Mouse (Mus musculus): ENCODE measurements around the gene Sos2.
"Not testable (repeated sequence)": the region's sequence is repeated elsewhere in the genome, so short reads cannot be mapped to it uniquely, and the experiment has no call there.

The Sos2 gene

GRCm38 (mm10) chr12:69682065-69682787 lies 574 bp upstream of the Sos2 start:
- POLR2A ChIA-PET: interaction anchor here in 2 of 4 experiments (0.6 to 2.3 kb wide), 8 partner anchors 11 to 554 kb away, joined by 3 to 8 read pairs (median 4); partner anchors contain the start of genes Atp5s (in 1 of the 2) and L2hgdh (in 1 of the 2)
- CTCF ChIA-PET: no interaction called here

GRCm38 (mm10) chr12:69680635-69681565 lies 752 bp downstream of the Sos2 start:
- ChIA-PET CTCF (no interaction called here), POLR2A (interaction anchor here in 3 of 4 experiments (0.6 to 2.3 kb wide), 7 partner anchors 10 to 667 kb away, joined by 3 to 7 read pairs (median 5); partner anchors contain the start of genes Atp5s (in 1 of the 3), L2hgdh (in 1 of the 3) and Trim9 (in 1 of the 3))

- ChIA-PET POLR2A (no interaction called here), CTCF (interaction anchor here in 1 of 4 experiments (0.8 kb wide), 1 partner anchor 23 kb away, joined by 3 read pairs; no protein-coding TSS in a partner anchor)
Measured at GRCm38 (mm10) chr12:69676157-69676556, 5.5 kb downstream of the Sos2 start.

- CTCF ChIA-PET: interaction anchor here in 1 of 4 experiments (0.8 kb wide), 1 partner anchor 21 kb away, joined by 3 read pairs; no protein-coding TSS in a partner anchor
- POLR2A ChIA-PET: interaction anchor here in 1 of 4 experiments (0.7 kb wide), 1 partner anchor 77 kb away, joined by 3 read pairs; no protein-coding TSS in a partner anchor
Measured at GRCm38 (mm10) chr12:69674576-69675537, 6.8 kb downstream of the Sos2 start.

- CTCF ChIA-PET: no interaction called here
- POLR2A ChIA-PET: interaction anchor here in 1 of 4 experiments (0.7 kb wide), 1 partner anchor 78 kb away, joined by 3 read pairs; no protein-coding TSS in a partner anchor
Measured at GRCm38 (mm10) chr12:69674176-69674575, 7.5 kb downstream of the Sos2 start.

- ChIA-PET CTCF (no interaction called here), POLR2A (interaction anchor here in 2 of 4 experiments (0.7 to 1.0 kb wide), 2 partner anchors 46 to 508 kb away, joined by 3 to 11 read pairs; partner anchors contain the start of gene Rps29 (in 1 of the 2))
Measured at GRCm38 (mm10) chr12:69666721-69667120, 14.9 kb downstream of the Sos2 start.

- ChIA-PET POLR2A (no interaction called here), CTCF (no interaction called here)
Measured at GRCm38 (mm10) chr12:69661658-69662057, 20.0 kb downstream of the Sos2 start.

- CTCF ChIA-PET, POLR2A ChIA-PET: not testable (repeated sequence)
Measured at GRCm38 (mm10) chr12:69653973-69654372, 27.7 kb downstream of the Sos2 start.

- POLR2A ChIA-PET: no interaction called here
- CTCF ChIA-PET: no interaction called here
Measured at GRCm38 (mm10) chr12:69649511-69649910, 32.1 kb downstream of the Sos2 start.

- ChIA-PET POLR2A (interaction anchor here in 1 of 4 experiments (0.8 kb wide), 1 partner anchor 175 kb away, joined by 3 read pairs; no protein-coding TSS in a partner anchor), CTCF (no interaction called here)
Measured at GRCm38 (mm10) chr12:69645821-69646616, 35.6 kb downstream of the Sos2 start.

GRCm38 (mm10) chr12:69644877-69645276 lies 36.8 kb downstream of the Sos2 start:
- CTCF ChIA-PET: no interaction called here

GRCm38 (mm10) chr12:69642877-69643276 lies 38.8 kb downstream of the Sos2 start:
- POLR2A ChIA-PET: interaction anchor here in 1 of 4 experiments (0.7 kb wide), 1 partner anchor 1259 kb away, joined by 3 read pairs; no protein-coding TSS in a partner anchor
- CTCF ChIA-PET: no interaction called here

More at GRCm38 (mm10) chr12:69644877-69645276, 36.8 kb downstream of the Sos2 start:
- POLR2A ChIA-PET: no interaction called here

GRCm38 (mm10) chr12:69634761-69635160 lies 46.9 kb downstream of the Sos2 start:
- ChIA-PET POLR2A (interaction anchor here in 1 of 4 experiments (0.5 to 0.9 kb wide), 2 partner anchors 9 to 18 kb away, joined by 3 to 5 read pairs; no protein-coding TSS in a partner anchor), CTCF (no interaction called here)

GRCm38 (mm10) chr12:69618590-69618989 lies 63.1 kb downstream of the Sos2 start:
- POLR2A ChIA-PET, CTCF ChIA-PET: not testable (repeated sequence)

- ChIA-PET CTCF (no interaction called here), POLR2A (interaction anchor here in 1 of 4 experiments (1.4 kb wide), 1 partner anchor 30 kb away, joined by 3 read pairs; no protein-coding TSS in a partner anchor)
Measured at GRCm38 (mm10) chr12:69604367-69604766, 77.3 kb downstream of the Sos2 start.

- CTCF ChIA-PET: interaction anchor here in 1 of 4 experiments (1.1 kb wide), 1 partner anchor 22 kb away, joined by 4 read pairs; no protein-coding TSS in a partner anchor
- POLR2A ChIA-PET: interaction anchor here in 1 of 4 experiments (0.9 kb wide), 1 partner anchor 10 kb away, joined by 3 read pairs; no protein-coding TSS in a partner anchor
Measured at GRCm38 (mm10) chr12:69597446-69597845, 84.2 kb downstream of the Sos2 start.

- ChIA-PET POLR2A (interaction anchor here in 2 of 4 experiments (2.1 to 2.4 kb wide), 2 partner anchors 10 kb away, joined by 9 to 20 read pairs; partner anchors contain the start of gene Vcpkmt (in 2 of the 2)), CTCF (interaction anchor here in 1 of 4 experiments (0.5 kb wide), 1 partner anchor 349 kb away, joined by 3 read pairs; no protein-coding TSS in a partner anchor)
Measured at GRCm38 (mm10) chr12:69593130-69593529, 88.5 kb downstream of the Sos2 start.

Data from embryonic stem cell, embryonic (primary cell).